Mouse (Mus musculus) kidney, adult 2 months (tissue): ENCODE measurements around the gene Mvb12b.

ENCODE experiments used
- CTCF ChIP-seq: fragments of 200-500 bp; conservative IDR thresholded peaks from 2 replicates; pipeline ENCODE4 v1.5.1; 2011; ENCODE audit warnings: low read depth, mild to moderate bottlenecking, control low read depth, low read length, moderate library complexity, mixed read lengths; ENCODE audit not compliant: insufficient read depth, insufficient read length
- POLR2A ChIP-seq: fragments of 200-500 bp; IDR thresholded peaks from one replicate; pipeline ENCODE4 v1.6.1; 2011; ENCODE audit warnings: low read depth, low read length, control low read depth

DNA sequence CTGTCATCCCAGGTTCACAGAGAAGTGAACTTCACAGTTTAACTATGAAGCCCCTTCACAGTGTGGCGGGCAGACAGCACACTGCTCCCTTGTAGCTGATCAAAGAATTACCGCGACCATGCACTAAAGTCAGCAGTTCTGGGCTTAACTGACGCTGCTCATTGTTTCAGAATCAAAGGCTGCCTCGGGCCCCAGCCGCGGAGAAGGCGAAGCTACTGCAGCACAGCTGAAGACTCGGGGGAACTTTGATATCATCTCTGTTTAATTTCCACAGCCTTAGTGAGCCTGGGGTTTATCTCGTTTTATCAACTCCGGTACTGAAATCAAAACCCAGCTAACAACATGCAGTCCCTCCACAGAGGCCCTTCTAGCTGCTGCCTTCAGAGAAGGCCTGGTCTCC, 9.3 kb downstream of the Mvb12b start:
- TF ChIP-seq POLR2A (no peak), CTCF (no peak)
